Mouse (Mus musculus) stomach, postnatal 0 days (tissue): ENCODE data around the gene Cask. TPM values are rescaled to one million over a fixed set of nuclear protein-coding genes. Genes with fewer than 3 reads are reported as not detected.

Source experiments
- ATAC-seq: fragments of 200-750 bp; cut with Nextera tagmentation; 2 replicates; pipeline ENCODE4 v1.8.0; 2017; ENCODE audit not compliant: low FRiP score, low TSS enrichment
- DNase-seq: peaks from one replicate; pipeline ENCODE4 v3.0.0-alpha.2; 2016; ENCODE audit warnings: low spot score
- H3K27ac ChIP-seq: fragments of 300-500 bp; sonication (generic); replicated peaks from 2 replicates; pipeline ENCODE4 v1.5.1; 2014; ENCODE audit warnings: mild to moderate bottlenecking, control low read depth
- H3K27me3 ChIP-seq: fragments of 300-500 bp; sonication (generic); 2 replicates; pipeline ENCODE4 v1.6.1; 2014; ENCODE audit warnings: low read length; ENCODE audit not compliant: control insufficient read depth, insufficient read depth
- H3K36me3 ChIP-seq: fragments of 300-500 bp; sonication (generic); 2 replicates; pipeline ENCODE4 v1.6.1; 2014; ENCODE audit warnings: low read length, mixed read lengths; ENCODE audit not compliant: control insufficient read depth, insufficient read depth
- H3K4me1 ChIP-seq: fragments of 300-500 bp; sonication (generic); replicated peaks from 2 replicates; pipeline ENCODE4 v1.6.1; 2014; ENCODE audit warnings: antibody characterized with exemption; ENCODE audit not compliant: control insufficient read depth, insufficient read depth
- H3K4me2 ChIP-seq: fragments of 300-500 bp; sonication (generic); replicated peaks from 2 replicates; pipeline ENCODE4 v1.6.1; 2014; ENCODE audit warnings: low read depth, mild to moderate bottlenecking, control low read depth, moderate library complexity
- H3K4me3 ChIP-seq: fragments of 300-500 bp; sonication (generic); 2 replicates; pipeline ENCODE4 v1.5.1; 2014; ENCODE audit warnings: low read depth, low read length, control low read depth
- H3K9ac ChIP-seq: fragments of 300-500 bp; sonication (generic); 2 replicates; pipeline ENCODE4 v1.6.1; 2014; ENCODE audit warnings: mild to moderate bottlenecking, low read length, control low read depth, mixed read lengths
- H3K9me3 ChIP-seq: fragments of 300-500 bp; sonication (generic); 2 replicates; pipeline ENCODE4 v1.6.1; 2016; ENCODE audit warnings: low read length; ENCODE audit not compliant: control insufficient read depth
- CTCF ChIP-seq: IDR thresholded peaks from 2 replicates; pipeline ENCODE4 v1.5.1; 2016; ENCODE audit warnings: antibody characterized with exemption, low read depth, mild to moderate bottlenecking, moderate library complexity
- EP300 ChIP-seq: optimal IDR thresholded peaks from 2 replicates; pipeline ENCODE3; 2016; ENCODE audit warnings: antibody characterized with exemption
- WGBS: fragments of 180-500 bp; shearing (Covaris S2); extraction: QIAGEN DNeasy Blood & Tissue Kit; methylation state at CpG from one replicate; pipeline ENCODE4 v1.1.7; 2014; 5-methylcytosine and 5-hydroxymethylcytosine counted together
- polyA plus RNA-seq: library from polyadenylated mRNA; unstranded; fragments of >200 nt; fragmentation: Nextera tagmentation; extraction: Ambion mirVana; gene quantifications from 2 replicates; pipeline ENCODE4 v1.2.1, GENCODE M21; 2015

Cask gene
- polyA plus RNA-seq, 1 experiment from 2014 or later = 9.3 TPM

- Histone ChIP-seq H3K4me1 (no peaks in the 10 kb centered on the region), H3K9me3 (no peaks in the 10 kb centered on the region), H3K9ac (no peak overlapping the region), H3K27me3 (no peaks in the 10 kb centered on the region), H3K4me3 (no peak overlapping the region), H3K36me3 (no peaks in the 10 kb centered on the region), H3K4me2 (no peak overlapping the region), H3K27ac (no peak overlapping the region)
- WGBS = 65% methylated on average over 5 of the region's 5 CpGs
- ATAC-seq = no peak
- DNase-seq = no peak
- TF ChIP-seq EP300 = no peak
- no peak for TF ChIP-seq CTCF
Measured at GRCm38 (mm10) chrX:13519408-13519783, 331.8 kb downstream of the Cask start.

- Histone ChIP-seq H3K9me3 (no peaks in the 10 kb centered on the region), H3K4me1 (no peaks in the 10 kb centered on the region), H3K27me3 (no peaks in the 10 kb centered on the region), H3K4me2 (no peak overlapping the region), H3K27ac (no peak overlapping the region), H3K4me3 (no peak overlapping the region), H3K9ac (no peak overlapping the region), H3K36me3 (no peaks in the 10 kb centered on the region)
- DNase-seq (no peak), ATAC-seq (no peak)
- 75% methylated on average over 4 of the region's 4 CpGs for WGBS
- TF ChIP-seq EP300 (no peak), CTCF (no peak)
Measured at GRCm38 (mm10) chrX:13518781-13519407, 332.3 kb downstream of the Cask start.

DNA sequence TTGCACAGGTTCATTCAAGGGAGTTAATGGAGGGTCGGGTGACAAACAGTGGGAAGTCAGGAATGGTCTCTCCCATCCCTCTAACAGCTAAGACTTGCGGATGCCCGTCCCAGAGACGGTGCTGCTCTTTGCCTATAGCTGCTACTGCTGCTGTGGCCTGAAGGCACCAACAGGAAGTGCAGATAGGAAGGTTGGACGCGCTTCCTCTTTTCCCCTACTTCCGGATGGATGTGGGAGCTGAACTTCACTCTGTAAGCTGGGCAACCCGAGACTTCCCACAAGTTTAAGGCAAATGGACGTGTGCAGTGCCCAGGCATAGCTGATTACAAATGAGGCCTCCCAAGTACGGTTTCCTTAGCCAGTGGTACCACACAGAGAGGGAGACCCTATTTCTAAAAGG is 333.1 kb downstream of the Cask start:
- H3K9me3 ChIP-seq = no peaks in the 10 kb centered on the region
- no peaks in the 10 kb centered on the region for H3K36me3 ChIP-seq
- H3K4me3 ChIP-seq = no peak overlapping the region
- TF ChIP-seq EP300 (no peak), CTCF (no peak)
- WGBS = 73% methylated on average over 10 of the region's 10 CpGs
- ATAC-seq = no peak
- no peak for DNase-seq
- no peaks in the 10 kb centered on the region for H3K4me1 ChIP-seq
- no peak overlapping the region for H3K4me2 ChIP-seq
- no peaks in the 10 kb centered on the region for H3K27me3 ChIP-seq
- no peak overlapping the region for H3K27ac ChIP-seq
- H3K9ac ChIP-seq = no peak overlapping the region

- H3K4me3 ChIP-seq = no peak overlapping the region
- no peaks in the 10 kb centered on the region for H3K27me3 ChIP-seq
- no peaks in the 10 kb centered on the region for H3K4me1 ChIP-seq
- no peak overlapping the region for H3K4me2 ChIP-seq
- H3K27ac ChIP-seq = no peak overlapping the region
- H3K36me3 ChIP-seq = no peaks in the 10 kb centered on the region
- DNase-seq (no peak), ATAC-seq (no peak)
- no peak overlapping the region for H3K9ac ChIP-seq
- TF ChIP-seq EP300 (no peak), CTCF (no peak)
- no peaks in the 10 kb centered on the region for H3K9me3 ChIP-seq
- WGBS = 83% methylated on average over 6 of the region's 6 CpGs
Measured at GRCm38 (mm10) chrX:13516451-13516850, 334.7 kb downstream of the Cask start.

- H3K9me3 ChIP-seq = no peaks in the 10 kb centered on the region
- no peaks in the 10 kb centered on the region for H3K4me1 ChIP-seq
- no peak overlapping the region for H3K9ac ChIP-seq
- DNase-seq = no peak
- no peak overlapping the region for H3K4me2 ChIP-seq
- WGBS = 86% methylated on average over 5 of the region's 5 CpGs
- no peaks in the 10 kb centered on the region for H3K27me3 ChIP-seq
- H3K27ac ChIP-seq = no peak overlapping the region
- no peak for TF ChIP-seq CTCF
- no peak for TF ChIP-seq EP300
- no peak for ATAC-seq
- no peak overlapping the region for H3K4me3 ChIP-seq
- H3K36me3 ChIP-seq = no peaks in the 10 kb centered on the region
Measured at GRCm38 (mm10) chrX:13513864-13514263, 337.3 kb downstream of the Cask start.

DNA sequence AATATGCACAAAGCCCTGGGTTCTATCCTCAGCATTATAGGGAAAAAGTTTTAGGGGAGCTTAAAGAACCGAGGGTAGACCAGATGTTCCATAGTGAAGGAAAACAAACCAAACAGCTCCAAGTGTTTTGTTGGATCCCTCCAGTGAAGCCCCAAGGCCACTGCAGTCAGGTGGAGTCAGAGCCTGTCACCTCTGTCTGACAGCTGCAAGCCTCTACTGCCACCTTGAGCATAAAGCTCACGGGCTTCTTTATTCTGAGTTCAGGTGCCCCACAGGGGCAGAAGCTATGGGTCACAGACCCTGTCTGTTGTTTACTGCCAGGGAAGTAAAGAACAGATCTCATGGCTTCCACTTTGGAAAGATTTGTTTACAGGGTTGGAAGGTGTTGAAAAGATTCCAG is 338.0 kb downstream of the Cask start:
- Histone ChIP-seq H3K9ac (no peak overlapping the region), H3K36me3 (no peaks in the 10 kb centered on the region), H3K4me2 (no peak overlapping the region), H3K9me3 (no peaks in the 10 kb centered on the region), H3K27ac (no peak overlapping the region), H3K27me3 (no peaks in the 10 kb centered on the region), H3K4me1 (no peaks in the 10 kb centered on the region), H3K4me3 (no peak overlapping the region)
- 51% methylated on average over 2 of the region's 2 CpGs for WGBS
- no peak for ATAC-seq
- TF ChIP-seq EP300 (no peak), CTCF (peak; percentile 61)
- peak; percentile 21 for DNase-seq
